Mouse (Mus musculus) stomach, postnatal 0 days (tissue): Measurements from ENCODE around the gene Snf8.

Source experiments
- CTCF ChIP-seq: IDR thresholded peaks from 2 replicates; pipeline ENCODE4 v1.5.1; 2016; ENCODE audit warnings: antibody characterized with exemption, low read depth, mild to moderate bottlenecking, moderate library complexity
- EP300 ChIP-seq: optimal IDR thresholded peaks from 2 replicates; pipeline ENCODE3; 2016; ENCODE audit warnings: antibody characterized with exemption

DNA sequence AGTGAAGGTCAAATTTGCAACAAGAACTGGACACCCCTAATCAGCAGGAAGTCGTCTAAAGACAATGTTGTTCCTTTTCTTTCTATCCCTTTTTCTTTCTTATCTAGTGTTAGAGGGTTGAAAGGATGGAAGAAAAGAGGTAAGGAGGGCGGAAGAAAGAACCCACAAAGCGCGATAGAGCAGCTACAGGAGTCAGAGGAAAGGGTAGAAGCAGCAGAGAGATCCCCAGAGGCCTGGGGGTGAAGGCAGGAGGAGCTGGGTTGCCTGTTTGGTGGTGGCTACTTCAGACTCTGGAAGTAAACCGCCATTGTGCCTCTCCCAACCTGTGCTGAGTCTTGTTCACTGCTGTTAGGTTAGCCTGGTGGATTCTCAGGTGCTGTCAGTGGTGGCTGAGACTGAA, 6.6 kb upstream of the Snf8 start:
- TF ChIP-seq EP300 (no peak), CTCF (no peak)
